Mouse (Mus musculus): ENCODE measurements around the gene Poll.

- TF ChIP-seq EP300 (IDR thresholded peaks at IDR 0.05) = no peak
- TF ChIP-seq CTCF (IDR thresholded peaks at IDR 0.05) = no peak
These were observed 24.4 kb downstream of the Poll start for GRCm38 (mm10) chr19:45535929-45536328.
